Mouse (Mus musculus) embryonic facial prominence, embryonic 11.5 days (tissue): ENCODE measurements around the gene Nek8. TPM values are rescaled to one million over a fixed set of nuclear protein-coding genes. Genes with fewer than 3 reads are reported as not detected.

Experiments used
- ATAC-seq: fragments of 200-750 bp; cut with Nextera tagmentation; replicated peaks from 2 replicates; pipeline ENCODE4 v1.8.0; 2017; ENCODE audit warnings: low read depth; ENCODE audit not compliant: insufficient number of reproducible peaks, low FRiP score, low TSS enrichment
- DNase-seq: peaks from one replicate; pipeline ENCODE4 v3.0.0-alpha.2; 2015; ENCODE audit warnings: low spot score
- H3K27ac ChIP-seq: fragments of 300-500 bp; sonication (generic); replicated peaks from 2 replicates; pipeline ENCODE4 v1.5.1; 2014; ENCODE audit warnings: mild to moderate bottlenecking, low read depth, low read length, control low read depth
- H3K27me3 ChIP-seq: fragments of 300-500 bp; sonication (generic); 2 replicates; pipeline ENCODE4 v1.6.1; 2014; ENCODE audit warnings: mild to moderate bottlenecking, low read length, moderate library complexity, mixed read lengths; ENCODE audit not compliant: control insufficient read depth, insufficient read depth
- H3K36me3 ChIP-seq: fragments of 300-500 bp; sonication (generic); replicated peaks from 2 replicates; pipeline ENCODE4 v1.6.1; 2014; ENCODE audit warnings: low read depth, mild to moderate bottlenecking, low read length, moderate library complexity, mixed read lengths; ENCODE audit not compliant: control insufficient read depth, insufficient read depth
- H3K4me1 ChIP-seq: fragments of 300-500 bp; sonication (generic); 2 replicates; pipeline ENCODE4 v1.6.1; 2014; ENCODE audit warnings: low read length, mixed read lengths; ENCODE audit not compliant: control insufficient read depth, insufficient read depth
- H3K4me2 ChIP-seq: fragments of 300-500 bp; sonication (generic); 2 replicates; pipeline ENCODE4 v1.6.1; 2014; ENCODE audit warnings: low read depth, mild to moderate bottlenecking, control low read depth, low read length, moderate library complexity
- H3K4me3 ChIP-seq: fragments of 300-500 bp; sonication (generic); 2 replicates; pipeline ENCODE4 v1.5.1; 2014; ENCODE audit warnings: low read depth, low read length, control low read depth
- H3K9ac ChIP-seq: fragments of 300-500 bp; sonication (generic); replicated peaks from 2 replicates; pipeline ENCODE4 v1.6.1; 2014; ENCODE audit warnings: mild to moderate bottlenecking, control low read depth, low read length
- H3K9me3 ChIP-seq: fragments of 300-500 bp; sonication (generic); replicated peaks from 2 replicates; pipeline ENCODE4 v1.6.1; 2016; ENCODE audit warnings: mild to moderate bottlenecking, low read length, inconsistent platforms, mixed read lengths; ENCODE audit not compliant: control insufficient read depth
- WGBS: fragments of 180-500 bp; shearing (Covaris S2); extraction: QIAGEN DNeasy Blood & Tissue Kit; methylation state at CpG from one replicate; pipeline ENCODE4 v1.1.7; 2014; 5-methylcytosine and 5-hydroxymethylcytosine counted together
- polyA plus RNA-seq: library from polyadenylated mRNA; unstranded; fragments of >200 nt; fragmentation: Nextera tagmentation; extraction: Ambion mirVana; gene quantifications from 2 replicates; pipeline ENCODE4 v1.2.1, GENCODE M21; 2014

The Nek8 gene
- polyA plus RNA-seq, 1 experiment from 2014 or later: 8.6 TPM

GRCm38 (mm10) chr11:78126739-78127138, 49.7 kb downstream of the Nek8 start:
- Histone ChIP-seq H3K27ac (no peak overlapping the region), H3K4me3 (no peak overlapping the region), H3K4me2 (no peak overlapping the region), H3K4me1 (no peaks in the 10 kb centered on the region), H3K27me3 (no peaks in the 10 kb centered on the region), H3K9ac (no peak overlapping the region), H3K9me3 (no peaks in the 10 kb centered on the region), H3K36me3 (no peaks in the 10 kb centered on the region)
- ATAC-seq: no peak
- 82% methylated on average over 4 of the region's 4 CpGs for WGBS
- DNase-seq: no peak

- Histone ChIP-seq H3K36me3 (no peaks in the 10 kb centered on the region), H3K4me2 (no peak overlapping the region), H3K27ac (no peak overlapping the region), H3K27me3 (no peaks in the 10 kb centered on the region), H3K9me3 (no peaks in the 10 kb centered on the region), H3K4me1 (no peaks in the 10 kb centered on the region), H3K4me3 (no peak overlapping the region), H3K9ac (no peak overlapping the region)
- ATAC-seq (no peak), DNase-seq (no peak)
- 82% methylated on average over 6 of the region's 6 CpGs for WGBS
These were observed 50.8 kb downstream of the Nek8 start for GRCm38 (mm10) chr11:78125691-78126090.

GRCm38 (mm10) chr11:78123782-78124181, 52.7 kb downstream of the Nek8 start:
- Histone ChIP-seq H3K27ac (no peak overlapping the region), H3K4me3 (no peak overlapping the region), H3K27me3 (no peaks in the 10 kb centered on the region), H3K9ac (no peak overlapping the region), H3K4me1 (no peaks in the 10 kb centered on the region), H3K9me3 (no peaks in the 10 kb centered on the region), H3K36me3 (no peaks in the 10 kb centered on the region), H3K4me2 (no peak overlapping the region)
- no peak for DNase-seq
- no peak for ATAC-seq

- no peaks in the 10 kb centered on the region for H3K36me3 ChIP-seq
- no peak overlapping the region for H3K4me2 ChIP-seq
- no peak for ATAC-seq
- H3K27ac ChIP-seq: no peak overlapping the region
- no peaks in the 10 kb centered on the region for H3K27me3 ChIP-seq
- no peak overlapping the region for H3K9ac ChIP-seq
- no peak for DNase-seq
- 94% methylated on average over 4 of the region's 4 CpGs for WGBS
- H3K4me3 ChIP-seq: no peak overlapping the region
- H3K9me3 ChIP-seq: no peaks in the 10 kb centered on the region
- no peaks in the 10 kb centered on the region for H3K4me1 ChIP-seq
These were observed 53.7 kb downstream of the Nek8 start for GRCm38 (mm10) chr11:78122815-78123214.

DNA sequence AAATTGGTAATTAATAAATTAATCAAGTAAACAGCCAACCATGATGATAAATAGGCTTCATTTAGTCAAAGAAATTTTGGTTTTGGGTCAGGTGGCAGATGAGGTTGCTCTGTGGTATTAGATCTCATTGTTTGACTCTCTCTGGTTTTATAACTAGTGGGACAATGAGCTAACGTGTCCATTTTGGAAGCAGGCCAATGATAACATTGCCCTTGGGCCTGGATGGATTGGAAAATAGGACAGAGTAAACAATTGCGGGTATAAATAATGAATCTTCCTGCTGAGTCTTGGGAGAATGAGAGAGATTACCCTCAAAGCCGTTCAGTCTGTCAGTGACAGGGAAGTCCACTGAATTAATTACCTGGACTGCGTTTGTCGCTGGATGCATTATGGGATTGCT, 55.3 kb downstream of the Nek8 start:
- H3K36me3 ChIP-seq: no peaks in the 10 kb centered on the region
- WGBS: 79% methylated on average over 5 of the region's 5 CpGs
- H3K4me1 ChIP-seq: no peaks in the 10 kb centered on the region
- H3K27ac ChIP-seq: no peak overlapping the region
- no peak overlapping the region for H3K4me2 ChIP-seq
- H3K9ac ChIP-seq: no peak overlapping the region
- no peaks in the 10 kb centered on the region for H3K9me3 ChIP-seq
- DNase-seq (no peak), ATAC-seq (no peak)
- H3K27me3 ChIP-seq: no peaks in the 10 kb centered on the region
- no peak overlapping the region for H3K4me3 ChIP-seq

DNA sequence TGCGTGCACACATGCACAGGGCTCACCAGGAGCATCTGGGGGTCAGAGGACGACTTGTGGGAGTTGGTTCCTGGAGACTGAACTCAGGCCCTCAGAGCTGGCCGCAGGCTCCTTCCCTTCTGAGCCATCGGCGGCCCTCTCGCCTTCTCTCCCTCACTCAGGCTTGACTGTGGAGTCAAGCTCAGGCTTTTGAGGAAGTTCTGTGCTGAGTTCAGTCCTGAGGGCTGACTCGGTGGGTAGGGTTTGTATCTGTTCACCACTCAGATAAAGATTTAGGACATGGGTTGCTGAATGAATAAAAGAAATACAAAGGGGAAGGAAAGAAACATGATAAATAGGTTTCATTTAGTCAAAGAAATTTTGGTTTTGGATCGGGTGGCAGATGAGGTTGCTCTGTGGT, 56.6 kb downstream of the Nek8 start:
- H3K4me1 ChIP-seq: no peaks in the 10 kb centered on the region
- H3K27ac ChIP-seq: no peak overlapping the region
- H3K36me3 ChIP-seq: no peaks in the 10 kb centered on the region
- no peak for DNase-seq
- WGBS: 82% methylated on average over 8 of the region's 8 CpGs
- no peak overlapping the region for H3K9ac ChIP-seq
- H3K9me3 ChIP-seq: no peaks in the 10 kb centered on the region
- no peak overlapping the region for H3K4me3 ChIP-seq
- H3K4me2 ChIP-seq: no peak overlapping the region
- no peaks in the 10 kb centered on the region for H3K27me3 ChIP-seq
- ATAC-seq: no peak

GRCm38 (mm10) chr11:78118467-78118866, 58.0 kb downstream of the Nek8 start:
- H3K4me3 ChIP-seq: no peak overlapping the region
- no peak for DNase-seq
- H3K27me3 ChIP-seq: no peaks in the 10 kb centered on the region
- no peak overlapping the region for H3K9ac ChIP-seq
- no peak overlapping the region for H3K27ac ChIP-seq
- no peaks in the 10 kb centered on the region for H3K9me3 ChIP-seq
- H3K36me3 ChIP-seq: no peaks in the 10 kb centered on the region
- peaks cover 2% of the 10 kb centered on the region; the same call in 1 of the 2 replicates for H3K4me1 ChIP-seq
- H3K4me2 ChIP-seq: no peak overlapping the region
- no peak for ATAC-seq

DNA sequence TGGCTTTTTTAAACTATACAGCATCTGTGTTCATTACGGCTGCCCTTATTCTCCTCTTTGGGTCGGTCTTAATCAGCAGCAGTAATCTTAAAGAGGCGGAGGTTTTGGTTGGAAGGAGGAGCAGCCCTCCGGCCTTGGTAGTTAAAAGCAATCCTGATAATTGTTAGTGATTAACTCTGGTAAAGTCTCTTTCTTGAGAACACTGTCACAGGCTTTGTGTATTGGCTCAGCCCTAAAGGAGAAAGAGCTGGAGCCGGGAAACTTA, 60.4 kb downstream of the Nek8 start:
- no peak overlapping the region; the same call in 1 of the 2 replicates for H3K27ac ChIP-seq
- ATAC-seq: no peak
- DNase-seq: peak; percentile 12
- H3K4me3 ChIP-seq: peak overlapping the region; percentile 59
- peaks cover 2% of the 10 kb centered on the region; the same call in 1 of the 2 replicates for H3K4me1 ChIP-seq
- H3K4me2 ChIP-seq: peak overlapping the region; percentile 45
- H3K9me3 ChIP-seq: no peaks in the 10 kb centered on the region
- H3K27me3 ChIP-seq: no peaks in the 10 kb centered on the region
- peak overlapping the region; percentile 78 for H3K9ac ChIP-seq
- H3K36me3 ChIP-seq: no peaks in the 10 kb centered on the region
- 13% methylated on average over 5 of the region's 5 CpGs for WGBS
